Mouse (Mus musculus): ENCODE results near the gene Ptcd1. TPM values are rescaled to one million over a fixed set of nuclear protein-coding genes. Genes with fewer than 3 reads are reported as not detected.
A peak's percentile ranks its signal among the peaks of the same experiment; 100 is the strongest.

The Ptcd1 gene
- total and polyA plus RNA-seq, 3 experiments, result 21.0 to 22.3 TPM; not detected in 1

GRCm38 (mm10) chr5:145105694-145106275 is 61.1 kb downstream of the Ptcd1 start:
- TF ChIP-seq GABPA (IDR thresholded peaks at IDR 0.05; ENCODE audit: low read depth, low read length), result no peak
- peak; percentile 51; the same call in 1 of the 2 replicates for TF ChIP-seq ETS1 (IDR thresholded peaks at IDR 0.05; ENCODE audit: low read depth, low read length)
- 0 out of 4 replicates have a peak, but pooled peaks of 1 of the 2 experiments have one; percentile 5 for TF ChIP-seq POLR2A (IDR thresholded peaks at IDR 0.05; ENCODE audit: control insufficient read depth in 1 of 2, insufficient read depth in 1 of 2, low read depth in 1 of 2, low read length in 2 of 2, poor library complexity in 1 of 2)
- peak; percentile 16; the same call in 1 of the 2 replicates for TF ChIP-seq NRF1 (IDR thresholded peaks at IDR 0.05; ENCODE audit: insufficient read depth, low read depth, low read length, poor library complexity, severe bottlenecking)
- peaks cover 9 to 29% of the 10 kb centered on the region in 2 experiments for H3K36me3 ChIP-seq (ENCODE audit: control insufficient read depth in 1 of 2, insufficient read depth in 2 of 2, low read length in 2 of 2)
- peaks cover 5 to 15% of the 10 kb centered on the region in 2 experiments; a peak in 3 of 4 replicates for H3K4me1 ChIP-seq (ENCODE audit: control insufficient read depth in 1 of 2, insufficient read depth in 2 of 2, low read length in 2 of 2)

DNA sequence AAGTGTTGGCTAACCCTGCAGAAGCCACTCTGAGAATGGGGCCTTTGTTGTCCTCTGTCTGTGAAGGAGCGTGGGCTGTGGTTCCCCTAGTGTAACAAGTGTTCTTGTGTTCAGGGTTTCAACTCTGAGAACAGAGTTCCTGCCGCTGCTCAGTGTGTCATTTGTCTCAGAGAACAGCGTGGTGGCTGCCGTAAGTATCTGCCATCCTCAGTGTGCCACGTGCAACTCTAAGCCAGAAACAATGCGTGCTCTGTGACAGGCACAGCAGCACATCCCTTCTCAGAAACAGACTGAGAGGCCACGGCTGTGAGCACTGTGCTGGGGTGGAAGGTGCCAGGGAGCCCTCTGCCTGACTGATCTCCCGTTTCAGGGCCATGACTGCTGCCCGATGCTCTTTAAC is 62.6 kb downstream of the Ptcd1 start:
- Histone ChIP-seq H3K36me3 (ENCODE audit: control insufficient read depth in 1 of 2, insufficient read depth in 2 of 2, low read length in 2 of 2) (peaks cover 14 to 33% of the 10 kb centered on the region in 2 experiments), H3K27me3 (ENCODE audit: control insufficient read depth in 1 of 2, insufficient read depth in 2 of 2, low read length in 2 of 2) (no peaks in the 10 kb centered on the region), H3K4me1 (ENCODE audit: control insufficient read depth in 1 of 2, insufficient read depth in 2 of 2, low read length in 2 of 2) (peaks cover 5 to 20% of the 10 kb centered on the region in 2 experiments; a peak in 3 of 4 replicates), H3K9me3 (replicated peaks; ENCODE audit: insufficient read depth, low read length) (no peaks in the 10 kb centered on the region), H3K79me2 (ENCODE audit: control insufficient read depth, insufficient read depth, low read length, poor library complexity) (no peaks in the 10 kb centered on the region), H3K9ac (ENCODE audit: control insufficient read depth, low read depth, low read length, poor library complexity, severe bottlenecking) (no peak overlapping the region), H3K27ac (ENCODE audit: control insufficient read depth, low read depth, low read length) (no peak overlapping the region), H3K4me3 (ENCODE audit: control insufficient read depth in 1 of 2, insufficient read depth in 1 of 2, low read depth in 2 of 2, low read length in 2 of 2) (no peak overlapping the region)
- TF ChIP-seq UBTF (IDR thresholded peaks at IDR 0.05; ENCODE audit: borderline replicate concordance, insufficient read depth, low read depth, low read length) (no peak), ZKSCAN1 (IDR thresholded peaks at IDR 0.05; ENCODE audit: low read depth, low read length) (no peak), MAX (IDR thresholded peaks at IDR 0.05; ENCODE audit: low read length) (no peak), JUND (IDR thresholded peaks at IDR 0.05; ENCODE audit: low read depth, low read length) (no peak)
- DNase-seq (ENCODE audit: low read depth, low spot score), result no peak

More at GRCm38 (mm10) chr5:145105694-145106275, 61.1 kb downstream of the Ptcd1 start:
- no peaks in the 10 kb centered on the region for H3K9me3 ChIP-seq (replicated peaks; ENCODE audit: insufficient read depth, low read length)
- DNase-seq (ENCODE audit: low read depth, low spot score), result no peak
- no peak overlapping the region for H3K9ac ChIP-seq (ENCODE audit: control insufficient read depth, low read depth, low read length, poor library complexity, severe bottlenecking)
- no peaks in the 10 kb centered on the region for H3K79me2 ChIP-seq (ENCODE audit: control insufficient read depth, insufficient read depth, low read length, poor library complexity)
- H3K27ac ChIP-seq (ENCODE audit: control insufficient read depth, low read depth, low read length), result no peak overlapping the region
- H3K27me3 ChIP-seq (ENCODE audit: control insufficient read depth in 1 of 2, insufficient read depth in 2 of 2, low read length in 2 of 2), result no peaks in the 10 kb centered on the region
- no peak overlapping the region for H3K4me3 ChIP-seq (ENCODE audit: control insufficient read depth in 1 of 2, insufficient read depth in 1 of 2, low read depth in 2 of 2, low read length in 2 of 2)

DNA sequence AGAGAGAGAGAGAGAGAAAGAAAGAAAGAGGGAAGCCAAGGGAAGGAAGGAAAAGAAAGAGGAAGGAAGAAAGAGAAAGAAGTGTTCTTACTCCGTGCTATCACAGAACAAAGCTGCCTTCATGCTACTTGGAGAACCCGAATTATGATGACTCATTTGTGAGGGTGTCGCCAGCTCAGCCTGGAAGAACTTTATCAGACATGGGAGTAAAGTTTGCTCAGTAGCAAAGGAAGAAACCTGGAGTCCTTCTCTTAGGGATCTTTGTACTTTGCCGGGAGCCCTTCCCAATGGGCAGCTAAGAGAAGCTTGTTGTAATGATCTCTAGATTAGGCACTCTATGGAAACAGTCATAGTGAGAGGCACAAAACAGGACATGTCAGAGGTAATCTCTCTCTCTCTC is 64.2 kb downstream of the Ptcd1 start:
- Histone ChIP-seq H3K36me3 (ENCODE audit: control insufficient read depth in 1 of 2, insufficient read depth in 2 of 2, low read length in 2 of 2) (peaks cover 25 to 28% of the 10 kb centered on the region in 2 experiments), H3K27me3 (ENCODE audit: control insufficient read depth in 1 of 2, insufficient read depth in 2 of 2, low read length in 2 of 2) (no peaks in the 10 kb centered on the region), H3K9ac (ENCODE audit: control insufficient read depth, low read depth, low read length, poor library complexity, severe bottlenecking) (no peak overlapping the region), H3K27ac (ENCODE audit: control insufficient read depth, low read depth, low read length) (peak overlapping the region; percentile 86), H3K79me2 (ENCODE audit: control insufficient read depth, insufficient read depth, low read length, poor library complexity) (no peaks in the 10 kb centered on the region), H3K4me1 (ENCODE audit: control insufficient read depth in 1 of 2, insufficient read depth in 2 of 2, low read length in 2 of 2) (peaks cover 9 to 27% of the 10 kb centered on the region in 2 experiments), H3K9me3 (replicated peaks; ENCODE audit: insufficient read depth, low read length) (no peaks in the 10 kb centered on the region), H3K4me3 (ENCODE audit: control insufficient read depth in 1 of 2, insufficient read depth in 1 of 2, low read depth in 2 of 2, low read length in 2 of 2) (no peak overlapping the region)
- peak; percentile 91 for DNase-seq (ENCODE audit: low read depth, low spot score)
- TF ChIP-seq MAZ (IDR thresholded peaks at IDR 0.05; ENCODE audit: low read depth, low read length) (no peak), GABPA (IDR thresholded peaks at IDR 0.05; ENCODE audit: low read depth, low read length) (no peak), CHD1 (IDR thresholded peaks at IDR 0.05; ENCODE audit: low read depth, low read length) (no peak), CTCF (IDR thresholded peaks at IDR 0.05 in 2 of 3, conservative IDR thresholded peaks at IDR 0.05 in 1 of 3; ENCODE audit: control insufficient read depth in 1 of 3, insufficient read depth in 1 of 3, low read depth in 2 of 3, low read length in 3 of 3, poor library complexity in 1 of 3, severe bottlenecking in 1 of 3) (no peak), USF2 (IDR thresholded peaks at IDR 0.05; ENCODE audit: borderline replicate concordance in 1 of 2, insufficient read depth in 1 of 2, low read depth in 1 of 2, low read length in 2 of 2) (no peak), TBP (IDR thresholded peaks at IDR 0.05; ENCODE audit: low read depth, low read length) (peak; percentile 66), RAD21 (IDR thresholded peaks at IDR 0.05; ENCODE audit: low read depth, low read length) (no peak), GATA1 (IDR thresholded peaks at IDR 0.05; ENCODE audit: low read depth, low read length) (peak; percentile 65), KAT2A (conservative IDR thresholded peaks at IDR 0.05; ENCODE audit: low read depth, low read length) (no peak), NELFE (IDR thresholded peaks at IDR 0.05; ENCODE audit: low read depth, low read length) (no peak), ZNF384 (IDR thresholded peaks at IDR 0.05; ENCODE audit: low read depth, low read length) (no peak), BHLHE40 (IDR thresholded peaks at IDR 0.05; ENCODE audit: borderline replicate concordance, low read depth, low read length) (0 out of 2 replicates have a peak, but pooled peaks have one; percentile 8), EP300 (IDR thresholded peaks at IDR 0.05; ENCODE audit: low read depth in 1 of 2, low read length in 2 of 2) (peak; percentile 63 to 84), UBTF (IDR thresholded peaks at IDR 0.05; ENCODE audit: borderline replicate concordance, insufficient read depth, low read depth, low read length) (no peak), MXI1 (IDR thresholded peaks at IDR 0.05; ENCODE audit: low read depth, low read length) (0 out of 2 replicates have a peak, but pooled peaks have one; percentile 27), MYC (IDR thresholded peaks at IDR 0.05; ENCODE audit: low read depth, low read length) (no peak), POLR2A (IDR thresholded peaks at IDR 0.05; ENCODE audit: control insufficient read depth in 1 of 2, insufficient read depth in 1 of 2, low read depth in 1 of 2, low read length in 2 of 2, poor library complexity in 1 of 2) (no peak), ZKSCAN1 (IDR thresholded peaks at IDR 0.05; ENCODE audit: low read depth, low read length) (no peak), SMC3 (IDR thresholded peaks at IDR 0.05; ENCODE audit: low read depth, low read length) (no peak), SIN3A (IDR thresholded peaks at IDR 0.05; ENCODE audit: low read length) (no peak)

Data from MEL (cell line).